Mouse (Mus musculus) erythroid progenitor cell, adult 5-6 weeks (primary cell): ENCODE data around the gene Nlrp1b. TPM values are rescaled to one million over a fixed set of nuclear protein-coding genes. Genes with fewer than 3 reads are reported as not detected.

Source experiments
- ATAC-seq: replicated peaks from 2 replicates; pipeline ENCODE4 v1.8.0; 2016; ENCODE audit warnings: moderate number of reproducible peaks, mild to moderate bottlenecking, moderate TSS enrichment, inconsistent platforms; ENCODE audit not compliant: poor library complexity, low FRiP score, severe bottlenecking
- total RNA-seq, 2 experiments: library from RNA; stranded (forward) in 1 of 2; stranded (reverse) in 1 of 2; fragments of 150-400 nt in 1 of 2; fragments of 186-747, 209-891 nt in 1 of 2; gene quantifications; 2 replicates each; pipeline versions ENCODE4 v1.2.3 to v1.2.4; 2015 to 2017; ENCODE audit warnings: low replicate concordance in 2 of 2

The Nlrp1b gene
- total RNA-seq (2015; ENCODE audit: low replicate concordance) (not detected in 2 replicates), total RNA-seq (2017; ENCODE audit: low replicate concordance) (0.68 TPM in 1 of 2 replicates, not detected in the other)

DNA sequence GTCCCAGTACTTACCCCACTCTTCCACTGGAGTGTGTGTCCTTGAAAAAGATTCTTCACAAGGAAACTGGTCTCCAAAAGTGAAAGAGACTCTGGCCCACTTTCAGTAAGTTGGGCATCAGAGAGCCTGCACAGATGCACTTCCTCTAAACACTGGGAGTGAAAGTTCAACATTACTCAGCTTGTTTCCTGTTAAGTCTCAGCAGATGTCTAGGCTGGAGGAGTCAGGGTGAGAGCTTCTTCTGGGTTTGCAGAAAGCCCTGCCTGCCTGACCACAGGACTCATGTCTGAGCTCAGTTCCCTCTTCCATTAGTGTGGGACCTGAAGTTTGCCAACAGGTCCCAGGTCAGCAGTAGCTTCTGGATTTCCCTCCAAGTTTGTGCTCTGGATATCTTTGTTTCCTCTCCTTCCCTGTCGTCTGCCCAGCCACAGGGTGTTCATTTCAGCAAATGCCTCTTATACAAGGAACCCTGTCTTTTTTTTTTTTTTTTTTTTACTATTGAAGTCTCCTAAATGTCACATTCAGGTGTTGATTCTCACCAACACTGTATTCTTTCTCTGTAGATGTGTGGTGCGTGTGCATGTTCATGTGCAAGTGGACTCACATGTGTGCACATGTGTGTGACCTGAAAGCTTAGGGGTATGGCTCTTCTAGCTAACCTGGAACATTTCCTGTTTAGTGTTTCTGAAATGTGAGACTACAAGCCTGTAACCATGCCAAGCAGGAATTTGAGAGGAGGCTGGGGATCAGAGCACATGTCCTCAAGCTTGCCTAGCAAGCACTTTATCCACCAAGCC lies at the start of gene Nlrp1b:
Nlrp1b (minus strand) TSS at position 50 of the 797 bp plus-strand sequence.
- no peak for ATAC-seq

DNA sequence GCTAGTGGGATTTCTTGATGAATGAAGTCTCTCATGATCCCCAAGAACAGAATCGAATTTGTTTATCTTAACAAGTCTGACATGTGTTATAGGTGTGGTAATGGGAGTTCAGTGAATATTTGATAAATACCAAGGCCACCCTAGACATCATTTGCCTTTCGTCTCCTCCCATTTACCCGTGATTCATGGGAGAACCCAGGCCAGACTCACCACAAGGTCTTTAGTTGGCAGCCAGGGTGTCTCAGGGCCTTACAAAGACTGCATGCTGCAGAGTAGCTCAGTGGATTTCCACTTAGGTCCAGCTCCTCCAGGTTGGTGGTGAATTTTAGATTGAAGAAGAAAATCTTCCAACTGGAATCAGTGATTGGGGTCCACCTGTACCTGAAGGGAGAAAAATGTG lies 30.5 kb upstream of the Nlrp1b start:
- ATAC-seq, result no peak

DNA sequence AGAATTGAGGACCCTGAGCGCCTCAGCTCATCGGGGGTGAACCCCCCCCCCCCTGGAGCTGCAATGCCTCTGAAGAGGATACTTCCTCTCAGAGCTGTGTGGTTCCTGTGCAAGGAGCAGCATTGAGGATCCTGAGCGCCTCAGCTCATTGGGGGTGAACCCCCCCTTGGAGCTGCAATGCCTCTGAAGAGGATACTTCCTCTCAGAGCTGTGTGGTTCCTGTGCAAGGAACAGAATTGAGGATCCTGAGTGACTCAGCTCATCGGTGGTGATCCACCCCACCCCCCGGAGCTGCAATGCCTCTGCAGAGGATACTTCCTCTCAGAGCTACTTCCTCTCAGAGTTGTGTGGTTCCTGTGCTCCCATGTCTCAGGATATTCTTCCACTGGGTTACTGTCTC lies 20.8 kb upstream of the Nlrp1b start:
- no peak for ATAC-seq

DNA sequence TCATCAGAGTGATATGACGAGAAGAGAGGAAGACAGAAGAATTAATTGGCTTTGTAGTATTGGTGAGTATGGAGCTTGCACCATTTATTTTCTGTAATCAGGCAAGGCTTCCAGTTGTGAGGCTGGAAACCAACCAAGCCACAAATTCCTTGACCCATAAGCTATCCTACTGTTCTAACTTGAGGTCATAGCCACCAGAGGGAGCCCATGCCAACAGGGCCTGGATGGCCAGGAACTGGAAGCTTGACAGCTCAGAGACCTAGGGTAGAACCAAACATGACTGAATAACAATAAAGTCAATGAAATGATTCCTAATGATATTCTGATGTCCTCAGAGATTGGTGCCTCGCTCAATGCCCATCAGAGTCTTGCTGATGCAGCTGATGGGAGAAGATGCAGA lies 5.9 kb downstream of the Nlrp1b start:
- ATAC-seq, result no peak

DNA sequence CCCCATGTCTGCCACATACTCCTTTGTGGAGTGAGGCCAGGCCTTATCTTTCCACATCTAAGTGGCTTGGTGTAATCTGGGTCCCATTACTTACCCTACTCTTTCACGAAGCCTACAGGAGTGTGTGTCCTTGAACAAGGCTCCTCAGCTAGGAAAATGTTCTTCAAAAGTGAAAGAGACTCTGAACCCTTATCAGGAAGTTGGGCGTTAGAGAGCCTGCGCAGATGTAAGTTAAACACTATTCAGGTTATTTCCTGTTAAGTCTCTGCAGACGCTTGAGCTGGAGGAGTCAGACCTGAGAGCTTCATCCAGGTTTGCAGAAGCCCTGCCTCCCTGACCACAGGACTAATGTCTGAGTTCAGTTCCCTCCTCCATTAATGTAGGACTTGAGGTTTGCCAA lies 27.8 kb downstream of the Nlrp1b start:
- ATAC-seq, result no peak

DNA sequence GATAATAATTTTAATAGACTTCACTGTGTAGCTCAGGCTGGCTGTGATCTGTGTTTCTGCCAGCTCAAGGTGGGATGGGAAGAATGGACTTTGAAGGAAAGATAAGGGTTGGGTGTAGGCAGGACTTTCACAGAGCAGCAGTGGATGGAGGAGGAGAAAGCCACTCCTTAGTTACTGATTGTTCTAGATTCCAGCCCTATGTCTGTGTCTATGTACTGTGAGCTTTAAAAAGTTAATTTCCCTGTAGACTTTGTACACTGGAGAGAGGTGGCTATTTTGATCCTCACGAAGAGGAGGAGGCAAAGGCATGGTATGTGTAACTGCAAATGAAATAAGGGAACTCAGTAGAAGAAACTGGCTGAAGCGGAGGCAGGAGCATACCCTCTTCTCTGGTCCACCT lies 31.2 kb downstream of the Nlrp1b start:
- no peak for ATAC-seq

DNA sequence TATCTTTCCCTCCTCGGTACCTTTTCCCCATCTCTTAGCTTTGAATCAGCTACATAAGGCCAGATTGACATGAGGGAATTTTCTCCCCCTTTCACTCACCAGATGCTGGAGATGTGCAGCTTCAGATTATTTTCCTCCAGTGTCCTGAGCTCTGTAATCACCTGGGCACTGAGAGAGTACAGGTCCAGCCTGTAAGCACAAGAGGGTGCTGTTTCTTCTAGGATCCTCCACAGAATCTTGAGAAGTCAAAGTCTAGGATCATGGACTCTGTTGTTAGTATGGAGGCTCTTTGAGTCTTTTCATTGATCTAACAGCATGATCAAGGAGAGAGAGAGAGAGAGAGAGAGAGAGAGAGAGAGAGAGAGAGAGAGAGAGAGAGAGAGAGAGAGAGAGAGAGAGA lies 60.9 kb downstream of the Nlrp1b start:
- no peak for ATAC-seq

DNA sequence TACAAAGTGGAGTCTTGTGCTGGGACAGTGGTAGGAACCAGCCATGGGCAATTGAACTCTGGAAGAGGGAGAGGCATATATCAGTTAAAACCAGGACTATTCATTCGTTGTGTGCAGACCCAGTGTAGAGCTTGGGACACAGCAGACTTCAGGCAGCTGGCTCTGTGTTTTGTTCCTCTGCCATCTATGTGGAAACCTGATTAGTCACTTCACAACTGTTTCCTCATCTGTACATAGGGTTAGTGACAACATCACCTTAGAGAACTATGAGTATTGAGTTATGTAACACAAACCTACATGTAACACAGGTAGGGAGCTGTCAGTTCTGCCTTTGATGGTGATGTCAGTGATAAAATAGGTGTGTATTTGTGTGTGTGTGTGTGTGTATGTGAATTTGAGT lies 66.4 kb downstream of the Nlrp1b start:
- no peak for ATAC-seq

DNA sequence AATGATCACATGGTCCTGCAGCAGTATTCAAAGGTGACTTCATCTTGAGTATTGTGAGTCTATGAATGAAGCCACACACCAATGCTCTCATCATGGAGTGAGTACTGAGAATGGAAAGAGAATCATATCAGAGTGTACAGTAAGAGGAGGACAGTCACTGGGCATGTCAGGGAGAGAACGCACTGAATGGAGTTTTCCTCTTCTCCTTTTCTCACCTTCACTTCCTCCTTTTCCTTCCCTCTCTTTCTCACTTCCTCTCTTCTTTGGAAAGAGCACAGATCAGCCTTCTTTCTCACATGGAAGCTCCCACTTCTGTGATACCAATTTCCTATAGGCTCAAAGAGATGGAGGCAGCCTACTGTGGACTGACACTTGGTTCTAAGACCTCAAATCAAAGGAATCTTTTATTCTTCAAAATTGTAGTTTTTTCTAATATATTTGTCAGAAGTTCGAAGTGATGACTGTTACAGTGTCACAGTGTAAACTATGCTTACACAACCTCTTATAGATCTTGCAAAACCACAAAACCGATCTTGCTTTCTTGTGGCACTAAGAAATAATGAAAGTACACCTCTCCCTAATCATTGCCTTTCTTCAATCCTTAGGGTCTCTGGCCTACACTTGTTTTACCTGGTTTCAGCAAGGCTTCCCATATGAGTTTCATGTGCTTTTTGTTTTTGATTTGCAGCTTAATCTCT lies 70.9 kb downstream of the Nlrp1b start:
- ATAC-seq, result no peak

DNA sequence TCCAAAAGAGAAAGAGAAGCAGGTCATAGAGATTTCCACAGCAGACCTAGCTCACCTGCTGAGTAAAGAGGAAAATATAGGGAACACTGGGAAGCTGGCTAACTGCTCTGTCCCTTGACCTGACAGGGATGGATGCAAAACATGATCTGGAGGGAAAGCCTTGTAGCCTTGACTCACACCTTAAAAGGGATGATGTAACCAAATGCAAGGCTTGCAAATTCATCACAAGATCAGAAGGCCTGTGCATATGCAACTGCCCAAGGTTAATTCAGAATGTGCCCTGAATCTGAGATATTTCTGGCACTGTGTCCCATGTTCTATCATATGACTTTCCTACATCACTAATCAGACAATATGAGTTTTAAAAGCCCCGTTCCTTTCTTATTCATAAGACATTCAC lies 75.3 kb downstream of the Nlrp1b start:
- ATAC-seq, result no peak

DNA sequence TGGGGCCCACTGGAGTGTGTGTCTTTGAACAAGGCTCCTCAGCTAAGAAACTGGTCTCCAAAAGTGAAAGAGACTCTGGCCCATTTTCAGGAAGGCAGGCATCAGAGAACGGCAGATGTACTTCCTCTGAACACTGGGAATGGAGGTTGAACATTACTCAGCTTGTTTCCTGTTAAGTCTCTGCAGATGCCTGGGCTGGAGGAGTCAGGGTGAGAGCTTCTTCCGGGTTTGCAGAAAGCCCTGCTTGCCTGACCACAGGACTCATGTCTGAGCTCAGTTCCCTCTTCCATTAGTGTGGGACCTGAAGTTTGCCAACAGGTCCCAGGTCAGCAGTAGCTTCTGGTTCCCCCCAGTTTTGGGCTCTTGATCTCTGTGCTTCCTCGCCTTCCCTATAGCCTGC lies 85.9 kb downstream of the Nlrp1b start, which contains the start of gene Nlrp1a:
Nlrp1a (minus strand) TSS at position 44 of the 400 bp plus-strand sequence.
- ATAC-seq, result no peak

DNA sequence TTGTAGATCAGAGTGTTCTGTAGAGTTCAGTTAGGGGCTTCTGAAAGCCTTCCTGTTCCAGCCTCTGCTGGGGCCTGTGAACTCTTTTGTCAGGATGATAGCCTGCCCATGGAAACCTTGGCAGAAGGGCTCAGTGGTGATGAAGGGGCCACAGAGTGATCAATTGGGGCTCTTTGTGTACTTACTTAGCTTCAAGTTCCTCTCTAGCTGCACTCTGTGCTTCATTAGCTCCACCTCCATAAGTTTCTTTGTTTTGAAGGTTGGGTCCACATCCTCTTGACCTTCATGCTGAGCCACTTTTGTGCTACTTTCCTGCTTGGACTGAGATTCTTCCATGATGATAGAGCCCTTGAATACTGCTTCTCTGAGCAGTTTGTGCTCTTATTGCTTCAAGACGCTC lies 88.5 kb downstream of the Nlrp1b start:
- ATAC-seq, result no peak

DNA sequence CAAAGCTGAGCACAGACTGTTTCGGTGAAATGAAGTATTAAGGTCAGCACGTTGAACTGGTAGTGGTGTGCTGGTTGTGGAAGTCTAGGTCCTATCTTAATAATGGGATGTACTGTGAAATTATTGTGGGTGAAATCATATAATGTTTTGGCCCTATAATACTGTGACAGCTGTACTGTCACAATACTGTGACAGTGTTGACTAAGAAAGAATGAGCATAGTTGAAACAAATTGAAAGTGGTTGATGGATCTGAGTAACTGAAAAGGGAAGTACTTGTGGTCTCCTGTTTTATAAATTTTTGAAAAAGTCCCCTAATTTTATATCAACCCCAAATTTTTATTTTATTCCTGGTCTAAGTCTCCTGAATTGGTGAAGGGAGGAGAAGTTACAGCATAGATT lies 123.4 kb downstream of the Nlrp1b start:
- ATAC-seq, result no peak

DNA sequence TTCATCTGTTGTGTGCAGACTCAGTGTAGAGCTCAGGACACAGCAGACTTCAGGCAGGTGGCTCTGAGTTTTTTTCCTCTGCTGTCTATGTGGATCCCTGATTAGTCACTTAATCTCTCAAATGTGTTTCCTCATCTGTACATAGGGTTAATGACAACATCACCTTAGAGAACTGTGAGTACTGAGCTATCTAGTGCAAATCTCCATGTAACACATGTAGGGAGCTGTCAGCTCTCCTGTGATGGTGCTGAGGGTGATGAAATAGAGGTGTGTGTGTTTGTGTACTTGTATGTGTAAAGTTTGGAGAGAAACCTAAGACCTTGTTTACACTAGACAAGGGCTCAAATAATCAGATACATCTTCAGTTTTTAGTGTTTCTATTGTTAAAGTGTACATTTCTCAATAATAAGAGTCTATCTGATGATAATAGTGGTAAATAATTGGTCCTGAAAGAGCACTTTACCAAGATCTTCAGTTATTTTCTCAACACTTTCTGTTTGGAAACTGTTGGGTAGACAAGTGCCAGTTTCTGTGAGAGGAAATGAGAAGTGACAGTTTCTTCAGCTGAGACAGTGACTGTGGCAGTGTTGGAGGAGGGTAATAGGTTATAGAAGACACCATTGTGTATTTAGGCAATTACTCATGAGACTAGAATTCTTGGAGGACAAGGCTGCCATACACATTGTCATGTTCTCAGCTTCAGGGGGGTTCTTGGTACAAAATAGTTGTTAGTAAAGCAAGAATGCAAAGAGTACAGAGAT lies 124.1 kb downstream of the Nlrp1b start:
- ATAC-seq, result no peak

DNA sequence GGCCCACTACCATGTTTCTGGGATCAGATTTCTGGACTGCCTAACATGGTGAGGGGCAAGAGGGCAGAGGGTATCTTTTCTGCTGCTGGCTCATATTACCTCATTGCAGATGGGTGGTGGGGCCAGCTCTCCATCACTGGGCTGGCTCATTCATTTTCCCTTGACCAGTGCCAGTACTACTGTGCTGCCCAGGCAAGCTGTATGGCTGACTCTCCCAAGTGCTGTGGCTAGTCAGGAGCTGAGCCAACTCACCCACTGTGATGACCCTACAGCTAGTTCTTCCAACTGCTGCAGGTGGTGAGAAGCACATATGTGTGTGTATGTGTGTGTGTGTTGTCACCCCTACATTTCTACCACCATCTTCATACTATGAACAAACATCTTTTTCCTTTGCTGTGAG lies 126.6 kb downstream of the Nlrp1b start:
- ATAC-seq, result no peak

Other genes starting within 250 kb of the Nlrp1b start
- gene C1qbp, start 247.7 kb downstream of the Nlrp1b start, total RNA-seq (2015; ENCODE audit: low replicate concordance), result 87.2 and 106 TPM in 2 replicates
- gene C1qbp, start 247.7 kb downstream of the Nlrp1b start, total RNA-seq (2017; ENCODE audit: low replicate concordance), result 7.3 and 24.4 TPM in 2 replicates
- gene Dhx33, start 226.3 kb downstream of the Nlrp1b start, total RNA-seq (2015; ENCODE audit: low replicate concordance), result 1.1 and 3.8 TPM in 2 replicates
- gene Dhx33, start 226.3 kb downstream of the Nlrp1b start, total RNA-seq (2017; ENCODE audit: low replicate concordance), result 7.4 and 7.8 TPM in 2 replicates
- gene Mis12, start 211.1 kb downstream of the Nlrp1b start, total RNA-seq (2015; ENCODE audit: low replicate concordance), result 56.6 and 62.9 TPM in 2 replicates
- 69.3 and 137 TPM in 2 replicates for gene Mis12, start 211.1 kb downstream of the Nlrp1b start, total RNA-seq (2017; ENCODE audit: low replicate concordance)
- gene Derl2, start 210.9 kb downstream of the Nlrp1b start, total RNA-seq (2015; ENCODE audit: low replicate concordance), result 32.4 and 44.0 TPM in 2 replicates
- gene Derl2, start 210.9 kb downstream of the Nlrp1b start, total RNA-seq (2017; ENCODE audit: low replicate concordance), result 25.0 and 30.2 TPM in 2 replicates
- not detected in 2 replicates for gene 6330403K07Rik, start 197.2 kb downstream of the Nlrp1b start, total RNA-seq (2015; ENCODE audit: low replicate concordance)
- not detected in 2 replicates for gene 6330403K07Rik, start 197.2 kb downstream of the Nlrp1b start, total RNA-seq (2017; ENCODE audit: low replicate concordance)
- gene Nlrp1a, start 86.0 kb downstream of the Nlrp1b start, total RNA-seq (2015; ENCODE audit: low replicate concordance), result 1.4 TPM in 1 of 2 replicates, not detected in the other
- 0.76 and 0.77 TPM in 2 replicates for gene Nlrp1a, start 86.0 kb downstream of the Nlrp1b start, total RNA-seq (2017; ENCODE audit: low replicate concordance)